In genomic region chr3:98027371-98027774, GRCm38 (mm10) we compare ENCODE assay signal across 11 mouse cellular contexts. TPM values are rescaled to one million over a fixed set of nuclear protein-coding genes. Genes with fewer than 3 reads are reported as not detected.
DNase-seq lines count a peak whose midpoint lies in the region; ATAC-seq and TF ChIP-seq lines count a peak whose summit lies in the region.
"Had no signal": no experiment of that assay in that cellular context is flagged by ENCODE, and none has a peak within 500 bp of the region (broad histone marks: within the 10 kb centered on the region; RNA-seq: fewer than 3 reads in every experiment).

No protein-coding gene starts in this region.

- no peaks in the 10 kb centered on the region for H3K27me3 ChIP-seq in forebrain, embryonic 15.5 days
- H3K27me3 ChIP-seq: limb, embryonic 13.5 days had no signal

- no peaks in the 10 kb centered on the region for H3K36me3 ChIP-seq in forebrain, embryonic 15.5 days
- H3K36me3 ChIP-seq: limb, embryonic 13.5 days had no signal

- H3K9ac ChIP-seq in forebrain, embryonic 15.5 days (replicated peaks): no peak overlapping the region
- H3K9ac ChIP-seq: limb, embryonic 13.5 days had no signal

- no peak overlapping the region for H3K4me3 ChIP-seq in layer of hippocampus, adult 2 months
- H3K4me3 ChIP-seq in forebrain, embryonic 15.5 days: no peak overlapping the region
- H3K4me3 ChIP-seq: limb, embryonic 13.5 days had no signal

- H3K4me2 ChIP-seq in forebrain, embryonic 15.5 days (replicated peaks): no peak overlapping the region
- H3K4me2 ChIP-seq: limb, embryonic 13.5 days had no signal

- no peak for TF ChIP-seq CTCF in layer of hippocampus, adult 2 months (conservative IDR thresholded peaks at IDR 0.05)

- DNase-seq in layer of hippocampus, adult 2 months (ENCODE audit: low spot score in 2 of 2): no peak
- no peak for DNase-seq in layer of hippocampus, adult 8-10 months (ENCODE audit: low spot score in 2 of 2)
- DNase-seq in CD4-positive helper T cell, adult 2 months (ENCODE audit: low read depth, low spot score): peak; percentile 72
- DNase-seq in adipocyte (ENCODE audit: low spot score): peak; percentile 63
- DNase-seq in heart, postnatal 10 days: peak; percentile 63 to 71
- DNase-seq in neural tube, embryonic 10.5 days (ENCODE audit: extremely low spot score, low spot score): no peak
- no peak for DNase-seq in right cerebral cortex, adult 2 months (ENCODE audit: low spot score in 2 of 2)
- DNase-seq: kidney, postnatal 25 days; right cerebral cortex, postnatal 25 days had no signal

- peaks cover 65% of the 10 kb centered on the region for H3K4me1 ChIP-seq in forebrain, embryonic 15.5 days

- no peak for ATAC-seq in forebrain, embryonic 15.5 days (replicated peaks)

- intact Hi-C loops in heart, postnatal 10 days (cut with DNase I): loop anchor here (10.0 kb wide), 1 partner anchor 387 kb away; no protein-coding TSS in a partner anchor

- H3K9me3 ChIP-seq in forebrain, embryonic 15.5 days: no peaks in the 10 kb centered on the region
- H3K9me3 ChIP-seq: limb, embryonic 13.5 days had no signal

- 41% methylated on average over 3 of the region's 3 CpGs for WGBS in forebrain, embryonic 15.5 days

- 0 out of 2 replicates have a peak overlapping the region, but pooled peaks have one; percentile 23 for H3K27ac ChIP-seq in layer of hippocampus, adult 2 months
- no peak overlapping the region for H3K27ac ChIP-seq in forebrain, embryonic 15.5 days (replicated peaks)
- H3K27ac ChIP-seq: limb, embryonic 13.5 days had no signal

RNA-seq across cellular contexts. Expression of gene Notch2, which starts 14.0 kb away (rescaled TPM):
- 10 to 100 TPM; 22.2 to 25.5 TPM for total RNA-seq in layer of hippocampus, adult 2 months (2021)
- total RNA-seq in layer of hippocampus, adult 8-10 months (2022): 10 to 100 TPM; 22.9 to 29.1 (median 26.8) TPM
- total RNA-seq in heart, postnatal 10 days (2021): 10 to 100 TPM; 28.2 to 31.0 TPM
- 17.8 and 18.9 TPM in 2 replicates for polyA plus RNA-seq in forebrain, embryonic 15.5 days (2015; fragmentation: Nextera tagmentation; extraction: Ambion mirVana)

Comparison
In these comparisons a context has a peak if more than half of its experiments do, and no peak if none do; other contexts are left out.
1. DNase-seq: peak in CD4-positive helper T cell, adult 2 months (single experiment), adipocyte (single experiment) and heart, postnatal 10 days (2 of 2); none in layer of hippocampus, adult 2 months (0 of 2), layer of hippocampus, adult 8-10 months (0 of 2), neural tube, embryonic 10.5 days (single experiment) and right cerebral cortex, adult 2 months (0 of 2).